Mouse (Mus musculus) heart, embryonic 13.5 days (tissue): ENCODE results near the gene Zfp945. TPM values are rescaled to one million over a fixed set of nuclear protein-coding genes. Genes with fewer than 3 reads are reported as not detected.

Experiments used
- ATAC-seq: fragments of 200-750 bp; cut with Nextera tagmentation; 2 replicates; pipeline ENCODE4 v1.8.0; 2017; ENCODE audit warnings: moderate TSS enrichment; ENCODE audit not compliant: insufficient number of reproducible peaks, low FRiP score, low TSS enrichment; ENCODE audit errors: extremely low read depth
- H3K27ac ChIP-seq: fragments of 300-500 bp; sonication (generic); replicated peaks from 2 replicates; pipeline ENCODE4 v1.5.1; 2015; ENCODE audit warnings: moderate library complexity, mild to moderate bottlenecking, inconsistent platforms
- H3K27me3 ChIP-seq: fragments of 300-500 bp; sonication (generic); replicated peaks from 2 replicates; pipeline ENCODE4 v1.6.1; 2015; ENCODE audit warnings: mild to moderate bottlenecking, inconsistent platforms
- H3K36me3 ChIP-seq: fragments of 300-500 bp; sonication (generic); 2 replicates; pipeline ENCODE4 v1.6.1; 2015; ENCODE audit warnings: mild to moderate bottlenecking, inconsistent platforms
- H3K4me1 ChIP-seq: fragments of 300-500 bp; sonication (generic); 2 replicates; pipeline ENCODE4 v1.6.1; 2015; ENCODE audit warnings: inconsistent platforms
- H3K4me2 ChIP-seq: fragments of 300-500 bp; sonication (generic); 2 replicates; pipeline ENCODE4 v1.6.1; 2015; ENCODE audit warnings: inconsistent platforms, mild to moderate bottlenecking, moderate library complexity
- H3K4me3 ChIP-seq: fragments of 300-500 bp; sonication (generic); 2 replicates; pipeline ENCODE4 v1.5.1; 2015; ENCODE audit warnings: moderate library complexity, mild to moderate bottlenecking, inconsistent platforms
- H3K9ac ChIP-seq: fragments of 300-500 bp; sonication (generic); 2 replicates; pipeline ENCODE4 v1.6.1; 2015; ENCODE audit warnings: inconsistent platforms, mild to moderate bottlenecking, moderate library complexity
- H3K9me3 ChIP-seq: fragments of 300-500 bp; sonication (generic); 2 replicates; pipeline ENCODE4 v1.6.1; 2016; ENCODE audit warnings: inconsistent platforms
- WGBS: fragments of 180-500 bp; shearing (Covaris S2); methylation state at CpG from one replicate; pipeline ENCODE4 v1.1.7; 2015; ENCODE audit warnings: mixed read lengths; 5-methylcytosine and 5-hydroxymethylcytosine counted together
- polyA plus RNA-seq: library from polyadenylated mRNA; unstranded; fragments of >200 nt; fragmentation: Nextera tagmentation; extraction: Ambion mirVana; gene quantifications from 2 replicates; pipeline ENCODE4 v1.2.1, GENCODE M21; 2015

Gene Zfp945
- polyA plus RNA-seq, 1 experiment from 2014 or later = 14.2 TPM

- ATAC-seq = no peak
- H3K27me3 ChIP-seq = no peaks in the 10 kb centered on the region
- no peak overlapping the region for H3K4me3 ChIP-seq
- H3K9ac ChIP-seq = no peak overlapping the region
- H3K4me1 ChIP-seq = no peaks in the 10 kb centered on the region
- no peak overlapping the region for H3K4me2 ChIP-seq
- no peaks in the 10 kb centered on the region for H3K36me3 ChIP-seq
- WGBS = 50% methylated on average over 2 of the region's 2 CpGs
- H3K9me3 ChIP-seq = no peaks in the 10 kb centered on the region
- no peak overlapping the region for H3K27ac ChIP-seq
Observed at GRCm38 (mm10) chr17:22799707-22800106, 67.2 kb downstream of the Zfp945 start.

Other genes with a start within 250 kb of the Zfp945 start
- not detected in 2 replicates for gene Vmn2r113, start 75.8 kb upstream of the Zfp945 start, polyA plus RNA-seq
- not detected in 2 replicates for gene Vmn2r-ps130, start 194.0 kb upstream of the Zfp945 start, polyA plus RNA-seq